Mouse (Mus musculus): ENCODE measurements around the gene Spink4.
"Not testable (repeated sequence)": the region's sequence is repeated elsewhere in the genome, so short reads cannot be mapped to it uniquely, and the experiment has no call there.

Gene Spink4

GRCm38 (mm10) chr4:40906298-40906697 lies 13.6 kb upstream of the Spink4 start:
- peak; percentile 19 to 37 for DNase-seq (ENCODE audit: low spot score in 2 of 2)

- DNase-seq (ENCODE audit: low spot score in 2 of 2) = no peak
Observed at GRCm38 (mm10) chr4:40908261-40908969, 11.4 kb upstream of the Spink4 start.

GRCm38 (mm10) chr4:40914287-40914867 lies 5.5 kb upstream of the Spink4 start:
- DNase-seq (ENCODE audit: low spot score in 2 of 2) = no peak

GRCm38 (mm10) chr4:40915947-40916346 lies 3.9 kb upstream of the Spink4 start:
- DNase-seq (ENCODE audit: low spot score in 2 of 2) = no peak

GRCm38 (mm10) chr4:40916592-40917155 lies 3.2 kb upstream of the Spink4 start:
- DNase-seq (ENCODE audit: low spot score in 2 of 2) = no peak

GRCm38 (mm10) chr4:40920576-40920975 lies 724 bp downstream of the Spink4 start:
- no peak for DNase-seq (ENCODE audit: low spot score in 2 of 2)

- no peak for DNase-seq (ENCODE audit: low spot score in 2 of 2)
Observed at GRCm38 (mm10) chr4:40921288-40921687, 1.4 kb downstream of the Spink4 start.

GRCm38 (mm10) chr4:40923087-40923651 lies 3.3 kb downstream of the Spink4 start:
- no peak for DNase-seq (ENCODE audit: low spot score in 2 of 2)

GRCm38 (mm10) chr4:40925568-40925967 lies 5.7 kb downstream of the Spink4 start:
- DNase-seq (ENCODE audit: low spot score in 2 of 2) = no peak

- no peak for DNase-seq (ENCODE audit: low spot score in 2 of 2)
Observed at GRCm38 (mm10) chr4:40929046-40929445, 9.2 kb downstream of the Spink4 start.

- DNase-seq (ENCODE audit: low spot score in 2 of 2) = no peak
Observed at GRCm38 (mm10) chr4:40933694-40934093, 13.8 kb downstream of the Spink4 start.

- not testable (repeated sequence) for DNase-seq (ENCODE audit: low spot score in 2 of 2)
Observed at GRCm38 (mm10) chr4:40934369-40934768, 14.5 kb downstream of the Spink4 start.

- DNase-seq (ENCODE audit: low spot score in 2 of 2) = no peak
Observed at GRCm38 (mm10) chr4:40936175-40936839, 16.5 kb downstream of the Spink4 start.

- no peak for DNase-seq (ENCODE audit: low spot score in 2 of 2)
Observed at GRCm38 (mm10) chr4:40938793-40939192, 18.9 kb downstream of the Spink4 start.

GRCm38 (mm10) chr4:40943651-40944050 lies 23.8 kb downstream of the Spink4 start:
- DNase-seq (ENCODE audit: low spot score in 2 of 2) = no peak

GRCm38 (mm10) chr4:40946516-40947121 lies 26.8 kb downstream of the Spink4 start:
- no peak for DNase-seq (ENCODE audit: low spot score in 2 of 2)

GRCm38 (mm10) chr4:40947565-40948159 lies 27.8 kb downstream of the Spink4 start:
- DNase-seq (ENCODE audit: low spot score in 2 of 2) = no peak

- peak; percentile 98 for DNase-seq (ENCODE audit: low spot score in 2 of 2)
Observed at GRCm38 (mm10) chr4:40948160-40948708, 28.4 kb downstream of the Spink4 start, which contains the start of the genes Bag1 and Chmp5. Gene Bag1 (minus strand): TSS chr4:40948294. Gene Chmp5 (plus strand): TSS chr4:40948407.

GRCm38 (mm10) chr4:40953521-40953920 lies 33.7 kb downstream of the Spink4 start:
- peak in 1 of 2 experiments; percentile 16 for DNase-seq (ENCODE audit: low spot score in 2 of 2)

- DNase-seq (ENCODE audit: low spot score in 2 of 2) = no peak
Observed at GRCm38 (mm10) chr4:40955942-40956341, 36.1 kb downstream of the Spink4 start.

- DNase-seq (ENCODE audit: low spot score in 2 of 2) = no peak
Observed at GRCm38 (mm10) chr4:40963536-40963935, 43.7 kb downstream of the Spink4 start.

All from natural killer cell, adult 2 months (primary cell).